Mouse (Mus musculus) thymus, adult 2 months (tissue): ENCODE data around the gene Lyst.

Experiments used
- CTCF ChIP-seq: fragments of 200-500 bp; IDR thresholded peaks from 2 replicates; pipeline ENCODE4 v1.5.1; 2012; ENCODE audit warnings: mild to moderate bottlenecking, control low read depth, low read length, moderate library complexity, borderline replicate concordance; ENCODE audit not compliant: control insufficient read depth, poor library complexity, insufficient read depth; ENCODE audit errors: extremely low read depth
- POLR2A ChIP-seq: fragments of 200-500 bp; IDR thresholded peaks from 2 replicates; pipeline ENCODE4 v1.6.1; 2012; ENCODE audit warnings: mild to moderate bottlenecking, low read length, control low read depth, moderate library complexity; ENCODE audit not compliant: control insufficient read depth, poor library complexity, insufficient read depth; ENCODE audit errors: extremely low read depth

GRCm38 (mm10) chr13:13778837-13779458, 188.8 kb downstream of the Lyst start:
- TF ChIP-seq CTCF (no peak), POLR2A (no peak)
